Mouse (Mus musculus) monocyte, adult 2 months (primary cell): ENCODE results near the gene Phf14.

Experiments used
- DNase-seq, 2 experiments: peaks; one replicate each; pipeline ENCODE4 v3.0.0; 2022; ENCODE audit warnings: low spot score in 2 of 2, low read depth in 1 of 2

Phf14 gene

DNA sequence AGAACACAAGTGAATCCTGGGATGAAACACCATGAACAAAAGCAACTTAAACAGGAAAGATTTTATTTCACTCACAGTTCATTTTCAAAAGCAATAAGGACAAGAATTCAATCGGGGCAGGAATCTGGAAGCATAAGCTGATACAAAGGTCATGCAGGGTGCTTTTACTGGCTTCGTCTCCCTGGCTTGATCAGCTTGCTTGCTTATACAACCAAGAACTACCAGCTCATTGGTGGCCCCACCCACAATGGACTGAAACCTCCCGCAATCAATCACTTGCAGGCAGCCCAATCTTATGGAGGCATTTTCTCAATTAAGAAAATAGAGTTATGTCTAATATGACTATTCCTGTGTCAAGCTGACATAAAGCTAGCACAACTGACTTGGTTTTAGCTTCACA, 112.5 kb downstream of the Phf14 start:
- no peak for DNase-seq

DNA sequence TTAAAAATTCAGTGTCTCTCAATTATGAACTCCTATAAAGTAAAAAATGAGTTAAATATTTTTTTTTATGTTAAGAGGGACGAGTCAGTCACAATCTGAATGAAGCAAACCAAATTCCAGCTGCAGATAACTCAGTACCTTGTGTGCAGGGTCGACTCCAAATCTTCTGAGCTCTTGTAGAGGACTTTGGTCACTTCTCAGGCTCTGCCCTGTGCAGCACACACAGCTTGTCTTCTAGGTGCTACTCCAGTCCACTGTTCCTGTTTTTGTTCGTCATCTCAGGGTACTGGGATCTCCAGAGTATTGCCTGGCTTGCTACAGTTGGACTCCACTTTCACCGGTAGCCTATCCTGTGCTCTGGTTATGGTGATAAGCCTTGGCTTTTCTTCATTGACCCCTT, 113.1 kb downstream of the Phf14 start:
- DNase-seq, result no peak

DNA sequence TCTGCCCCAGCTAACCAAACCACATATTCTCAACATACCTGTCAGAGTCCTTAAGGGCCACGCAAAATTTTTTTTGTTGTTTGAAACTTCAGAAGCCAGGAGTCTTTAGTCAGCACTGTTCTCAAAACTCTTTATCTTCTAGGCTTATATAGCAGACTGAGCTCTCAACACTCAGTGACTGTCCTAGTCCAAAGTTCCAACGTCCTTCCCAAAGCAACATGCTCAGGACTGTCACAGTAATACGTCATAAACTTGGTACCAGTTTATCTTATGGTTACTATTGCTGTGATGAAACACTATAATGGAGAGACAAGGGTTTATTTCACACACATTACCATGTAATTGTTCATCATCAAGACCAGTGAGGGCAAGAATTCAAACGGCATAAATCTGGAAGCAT, 113.9 kb downstream of the Phf14 start:
- no peak for DNase-seq

DNA sequence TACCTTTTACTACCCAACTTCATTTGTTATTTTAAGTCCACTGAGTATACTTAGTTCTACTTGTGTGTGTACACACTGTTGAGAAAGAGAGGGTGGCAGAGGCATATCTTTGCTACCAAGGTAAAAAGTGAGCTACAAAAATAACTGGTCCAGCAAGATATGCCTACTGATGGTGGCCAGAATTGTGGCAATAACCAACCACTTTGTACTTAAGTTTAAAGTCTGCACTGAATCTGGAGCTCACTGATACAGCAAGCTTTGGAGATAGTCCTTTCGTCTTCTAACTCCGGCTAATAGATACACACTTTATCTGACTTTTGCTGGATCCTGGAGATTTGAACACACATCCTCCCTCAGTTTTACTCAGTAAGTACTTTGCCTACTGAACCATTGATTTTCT, 115.8 kb downstream of the Phf14 start:
- no peak for DNase-seq

DNA sequence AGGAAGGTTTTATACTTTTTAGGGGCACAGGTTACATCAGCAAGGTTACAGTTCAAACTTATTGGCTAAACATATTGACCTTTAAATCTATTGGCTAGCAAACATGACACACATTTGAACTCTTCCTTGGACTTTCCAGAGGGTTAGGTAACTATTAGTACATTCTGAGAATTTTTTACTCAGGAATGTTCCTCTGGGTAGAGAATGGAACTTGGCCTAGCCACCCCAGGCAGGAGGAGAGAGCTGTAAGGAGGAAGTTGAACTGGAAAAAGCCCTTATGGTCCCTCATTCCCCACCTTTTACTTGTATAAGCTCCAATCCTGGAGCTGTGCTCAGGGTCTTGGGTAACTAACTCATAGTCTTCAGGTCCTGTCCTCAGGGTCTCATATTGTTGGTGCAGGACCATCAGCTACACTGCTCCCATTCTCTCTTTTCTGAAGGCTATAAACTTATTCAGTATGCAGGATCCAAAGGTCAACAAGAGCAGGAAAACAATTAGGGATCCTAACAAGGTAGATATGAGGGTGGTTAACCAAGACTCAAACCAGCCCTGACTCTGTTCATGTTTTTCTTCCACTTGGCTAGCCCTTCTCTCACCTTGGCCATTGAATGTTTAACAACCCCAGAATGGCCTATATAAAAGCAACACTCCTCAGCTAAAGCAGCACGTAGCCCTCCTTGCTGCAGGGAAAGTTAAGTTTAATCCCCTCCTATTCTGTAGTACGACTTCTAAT, 119.4 kb downstream of the Phf14 start:
- no peak for DNase-seq

DNA sequence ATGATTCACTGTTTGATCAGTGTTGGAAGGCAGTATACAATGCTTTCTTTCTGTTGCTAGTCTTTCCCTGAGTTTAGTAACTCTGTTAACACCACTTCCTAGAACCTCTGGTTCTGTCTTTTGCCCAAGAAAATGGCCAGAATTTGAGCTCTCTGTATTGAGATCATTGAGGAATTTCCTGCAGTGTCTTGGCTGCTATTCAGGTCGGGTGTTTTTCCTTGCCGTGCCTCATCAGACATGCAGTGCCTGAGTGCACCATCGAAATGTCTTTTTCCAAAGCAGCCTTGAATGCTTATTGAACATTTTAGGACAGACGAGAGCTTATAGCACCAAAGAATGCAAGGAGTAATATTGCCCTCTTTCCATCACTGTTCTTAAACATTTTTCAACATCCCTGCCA, 127.0 kb downstream of the Phf14 start:
- no peak for DNase-seq

DNA sequence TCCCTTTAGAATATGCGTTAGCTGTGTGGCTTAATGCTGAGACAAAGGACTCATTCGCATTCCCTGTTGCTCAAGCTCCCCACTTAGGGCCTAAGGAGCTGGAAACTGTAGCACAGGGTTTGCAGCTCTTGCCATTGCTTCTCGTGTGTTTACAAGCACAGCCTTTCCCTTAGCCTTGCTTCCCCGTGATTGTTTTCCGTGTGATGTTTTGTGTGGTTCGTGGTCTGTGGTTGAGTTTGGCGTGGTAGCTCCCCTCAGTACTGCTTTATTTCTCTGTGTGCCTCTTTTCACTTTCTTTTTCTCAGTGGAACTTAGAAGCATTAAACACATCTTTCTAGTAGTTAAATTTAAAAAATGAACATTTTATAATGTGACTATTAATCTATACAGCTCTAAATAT, 130.7 kb downstream of the Phf14 start:
- no peak for DNase-seq

DNA sequence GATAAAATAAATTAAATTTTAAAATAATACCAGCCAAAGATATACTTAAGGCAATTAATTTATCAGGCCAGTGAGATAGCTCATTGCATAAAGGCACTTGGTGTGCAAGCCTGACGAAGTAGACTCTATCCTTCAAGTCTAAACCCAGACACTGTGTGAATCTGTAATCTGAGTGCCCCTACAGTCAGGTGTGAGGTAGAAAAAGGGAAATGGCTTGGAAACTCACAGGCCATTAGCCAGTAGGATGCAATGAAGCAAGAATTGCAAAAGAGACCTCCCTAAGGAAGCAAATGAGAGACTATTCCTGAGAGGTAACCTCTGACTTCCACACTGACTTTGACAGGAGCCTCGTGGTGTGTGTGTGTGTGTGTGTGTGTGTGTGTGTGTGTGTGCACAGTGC, 145.3 kb downstream of the Phf14 start:
- no peak for DNase-seq

DNA sequence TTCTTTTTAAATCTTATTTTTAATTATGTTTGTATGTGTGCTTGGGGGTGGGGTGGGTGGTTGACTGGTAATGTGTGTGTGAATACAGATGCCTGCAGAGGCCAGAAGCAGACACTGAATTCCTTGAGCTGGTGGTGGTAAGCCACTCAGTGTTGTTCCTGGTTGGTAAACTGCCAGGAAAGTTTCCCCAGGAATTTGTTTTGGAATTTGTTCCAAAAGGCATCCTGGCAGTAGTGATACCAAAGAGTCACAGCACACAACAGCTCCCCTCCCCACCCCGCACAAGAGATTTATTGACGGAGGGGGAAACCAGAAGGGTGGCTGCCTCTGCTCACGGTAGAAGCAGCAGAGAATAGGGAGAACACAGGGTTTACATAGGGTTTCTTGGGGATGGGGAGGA, 146.5 kb downstream of the Phf14 start:
- DNase-seq, result no peak

DNA sequence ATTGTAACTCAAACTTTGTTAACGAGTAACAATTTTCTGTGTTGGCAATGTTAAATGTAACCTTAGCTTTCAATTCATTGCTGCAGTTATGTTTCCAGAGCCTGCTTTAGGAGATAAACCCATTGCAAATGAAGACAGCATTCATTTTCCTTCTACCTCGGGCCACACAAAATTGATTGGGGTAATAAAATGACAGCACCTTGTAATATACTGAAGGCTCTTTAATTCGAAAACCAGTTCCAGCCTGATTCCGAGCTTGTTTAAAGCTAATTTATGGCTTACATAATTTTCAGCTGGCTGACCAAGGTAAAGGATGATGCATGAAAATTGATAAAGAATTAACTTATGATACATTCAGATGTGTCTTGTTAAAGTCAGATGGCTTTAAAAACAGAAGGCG, 151.1 kb downstream of the Phf14 start:
- DNase-seq, result no peak

DNA sequence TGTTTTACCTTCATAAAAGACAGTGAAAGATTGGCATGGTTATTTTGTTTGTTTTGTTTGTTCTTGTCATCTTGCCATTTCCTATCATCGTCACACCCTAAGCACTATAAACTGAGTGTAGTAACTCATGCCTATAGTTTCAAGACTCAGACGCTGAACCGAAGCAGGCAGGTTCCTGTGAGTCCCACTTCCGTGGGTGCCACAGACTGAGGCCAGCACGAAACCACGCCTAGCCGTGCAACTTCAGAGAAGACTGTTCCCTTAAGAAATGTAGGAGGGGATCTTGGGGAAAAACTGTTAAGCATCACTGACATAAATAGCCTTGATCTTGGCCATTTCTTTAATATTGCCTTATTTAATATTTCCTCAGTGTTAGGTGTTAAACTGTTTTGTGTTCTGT, 152.4 kb downstream of the Phf14 start:
- no peak for DNase-seq

DNA sequence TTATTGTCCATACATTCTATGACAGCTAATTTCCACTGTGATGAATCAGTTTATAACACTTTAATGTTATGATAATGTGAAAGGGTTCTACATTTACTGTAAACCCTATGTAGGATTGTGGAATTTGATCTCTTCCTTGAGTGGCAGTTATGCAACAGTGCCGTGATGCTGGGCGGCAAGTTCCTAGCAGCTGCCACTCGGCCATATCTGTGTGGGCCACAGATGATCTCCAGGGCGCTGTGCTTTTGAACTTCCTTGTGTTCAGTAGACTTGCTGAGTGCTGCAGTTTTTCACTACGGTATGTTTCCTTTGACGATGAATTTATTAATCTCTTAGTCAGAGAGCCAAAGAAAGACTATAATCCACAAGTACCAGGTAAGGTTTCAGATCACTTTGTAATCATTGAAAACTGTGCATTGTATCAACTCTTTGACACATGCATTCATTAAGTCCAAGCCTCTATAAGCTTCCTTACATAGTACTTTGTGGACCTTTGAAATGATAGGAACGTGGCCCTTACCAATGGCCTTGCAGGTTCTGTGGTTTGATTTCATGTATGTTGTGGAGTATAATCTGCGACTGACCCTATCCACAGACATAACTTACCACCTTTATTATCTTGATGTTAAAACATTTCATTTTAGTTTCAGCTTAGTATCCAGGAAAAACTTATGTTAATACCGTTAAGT, 153.0 kb downstream of the Phf14 start:
- DNase-seq, result no peak

DNA sequence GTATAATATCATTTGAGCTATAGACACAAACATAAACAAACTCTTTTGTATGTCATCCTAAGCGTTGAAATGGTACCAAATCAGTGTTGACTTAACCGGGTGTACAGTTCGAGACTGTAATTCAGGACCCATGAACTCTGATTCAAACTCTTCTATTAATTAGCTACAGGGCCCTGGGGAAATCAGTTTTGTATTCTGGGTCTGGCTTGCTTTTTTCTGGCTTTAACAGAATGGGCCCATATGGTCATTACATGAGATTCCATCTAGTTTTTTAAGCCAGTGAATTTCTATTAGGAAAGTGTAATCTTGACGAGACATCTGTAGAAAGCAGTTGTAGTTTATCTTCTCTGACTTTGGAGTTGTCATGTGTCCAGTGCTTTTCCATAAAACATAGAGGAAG, 160.3 kb downstream of the Phf14 start:
- no peak for DNase-seq

DNA sequence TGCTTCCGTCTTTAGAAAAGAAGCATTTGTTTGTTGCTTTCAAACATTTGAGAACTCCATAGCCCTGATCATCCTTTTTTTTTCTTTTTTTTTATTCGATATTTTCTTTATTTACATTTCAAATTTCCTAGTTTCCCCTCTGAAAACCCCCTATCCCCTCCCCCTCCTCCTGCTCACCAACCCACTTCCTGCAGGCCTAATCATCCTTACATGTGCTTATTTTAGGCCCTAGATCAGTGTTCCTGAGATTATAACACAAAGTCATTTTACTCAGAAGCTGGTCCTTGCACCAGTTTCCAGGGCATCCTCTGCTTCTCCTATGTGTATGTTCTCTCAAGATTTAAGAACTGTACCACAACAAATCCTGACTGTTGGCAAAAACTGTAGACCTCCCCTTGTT, 161.7 kb downstream of the Phf14 start:
- no peak for DNase-seq

DNA sequence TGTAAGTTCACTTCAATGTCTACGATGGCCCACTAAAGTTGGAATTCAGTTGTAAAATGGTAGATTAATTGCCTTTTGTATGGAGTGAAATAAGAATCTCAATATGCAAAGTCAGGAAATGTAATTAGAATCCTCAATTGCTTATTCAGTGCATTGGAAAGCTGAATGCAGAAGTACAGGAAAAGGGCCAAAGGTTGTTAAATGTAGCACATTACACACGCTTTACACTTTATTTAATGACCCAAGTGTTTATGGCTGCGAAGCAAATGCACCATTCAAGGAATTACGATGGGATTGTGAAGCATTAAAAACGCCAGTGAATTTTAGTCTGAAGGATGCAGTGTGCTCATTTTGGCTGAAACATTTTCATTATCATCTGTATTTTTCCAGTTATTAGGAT, 167.0 kb downstream of the Phf14 start:
- no peak for DNase-seq

DNA sequence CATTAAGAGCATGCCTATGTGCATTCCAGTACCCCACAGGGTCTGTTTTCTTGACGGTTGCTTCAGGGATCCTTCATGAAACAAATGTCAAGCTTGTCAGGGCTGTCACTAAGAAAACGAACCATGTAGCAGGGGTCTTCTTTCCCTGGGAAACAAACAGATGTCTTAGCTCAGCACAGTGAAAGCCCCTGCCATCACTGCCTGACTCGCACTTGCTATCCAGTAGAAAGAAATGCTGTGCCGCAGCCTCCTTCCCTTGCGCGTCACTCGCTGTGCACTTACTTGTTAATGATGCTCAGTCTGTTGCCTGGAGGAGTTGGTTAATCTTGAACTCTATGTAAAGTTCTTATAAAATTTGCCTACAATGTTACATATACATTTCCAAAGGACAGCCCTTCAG, 169.7 kb downstream of the Phf14 start:
- no peak for DNase-seq

DNA sequence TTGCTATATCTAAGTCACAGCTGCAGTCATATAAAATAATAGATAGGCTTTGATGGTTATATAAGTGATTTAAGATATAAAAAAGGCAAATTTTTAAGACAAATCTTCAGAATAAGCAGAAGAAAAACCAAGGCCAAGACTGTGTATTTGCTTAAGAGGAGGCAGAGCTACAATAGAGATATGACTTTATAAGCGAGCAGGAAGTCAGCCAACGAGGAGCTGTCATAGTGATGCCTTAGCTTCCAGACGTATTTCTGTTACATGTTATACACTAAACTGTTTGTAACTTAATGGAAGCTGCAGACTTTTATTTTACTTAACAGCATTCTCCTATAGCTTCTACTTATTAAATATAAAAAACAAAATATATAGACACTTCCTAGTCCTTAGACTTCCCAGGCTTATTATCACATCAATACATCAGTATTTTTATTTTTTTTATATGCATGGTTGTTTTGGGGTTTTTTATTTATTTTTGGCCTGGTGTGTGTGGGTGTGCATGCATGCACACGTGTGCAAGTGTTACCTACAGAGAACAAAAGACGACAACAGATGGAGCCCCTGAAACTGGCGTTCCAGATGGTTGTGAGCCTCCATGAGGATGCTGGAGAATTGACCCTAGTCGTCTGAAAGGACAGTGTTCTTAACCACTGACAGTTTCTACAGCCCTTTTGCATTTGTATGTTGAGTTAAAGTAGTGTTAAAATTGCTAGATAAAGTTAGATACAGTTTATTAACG, 170.4 kb downstream of the Phf14 start:
- no peak for DNase-seq

DNA sequence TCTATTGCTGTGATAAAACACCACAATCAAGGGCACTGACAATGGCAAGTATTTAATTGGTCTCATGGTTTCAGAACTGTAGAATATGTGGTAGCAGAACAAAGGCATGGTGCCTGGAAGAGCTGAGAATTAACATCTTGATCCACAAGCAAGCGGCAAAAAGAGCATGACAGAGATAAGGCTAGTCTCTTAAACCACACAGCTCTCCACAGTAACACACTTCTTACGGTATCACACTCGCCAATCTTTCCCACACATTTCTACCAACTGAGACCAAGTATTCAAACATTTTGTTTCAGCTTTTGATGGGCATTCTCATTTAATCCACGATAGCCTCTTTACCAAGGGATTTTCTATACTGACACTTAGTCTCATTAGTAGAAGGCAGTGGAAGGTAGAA, 171.7 kb downstream of the Phf14 start:
- no peak for DNase-seq

DNA sequence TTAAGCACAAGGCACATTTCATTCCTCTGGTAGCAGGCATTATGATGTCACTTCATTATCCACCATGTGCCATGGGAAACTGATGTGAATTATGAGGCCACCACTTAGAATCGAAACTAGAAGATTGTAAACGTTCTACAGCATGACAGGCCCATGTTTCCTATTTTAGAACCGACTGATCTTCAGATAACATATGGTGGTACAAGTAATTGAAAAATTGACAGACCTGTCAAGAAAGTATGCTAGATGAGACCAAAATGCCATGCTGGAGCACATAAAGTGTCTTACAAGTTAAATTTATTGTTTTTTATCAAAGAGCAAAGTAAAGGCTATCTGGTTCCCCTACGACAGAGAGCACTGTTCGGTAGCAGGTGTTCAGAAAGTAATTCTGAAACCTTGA, 172.8 kb downstream of the Phf14 start:
- DNase-seq, result no peak

DNA sequence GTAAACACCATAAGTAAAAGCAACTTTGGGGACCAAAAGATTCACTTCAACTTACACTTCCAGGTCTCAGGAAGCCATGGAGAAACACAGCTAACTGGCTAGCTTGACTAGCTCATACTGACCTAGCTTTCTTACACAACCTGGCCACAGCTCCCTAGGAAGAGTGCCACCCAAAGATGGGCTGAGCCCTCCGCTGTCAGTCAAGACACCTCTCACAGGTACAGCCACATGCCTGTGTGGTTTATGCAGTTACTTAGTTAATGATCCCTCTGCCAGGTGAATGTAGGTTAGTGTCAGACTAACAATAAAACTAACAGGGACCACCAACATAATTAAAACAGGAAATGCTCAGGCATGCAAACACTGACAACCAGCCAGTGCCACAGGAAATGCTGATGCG, 174.1 kb downstream of the Phf14 start:
- DNase-seq, result no peak

DNA sequence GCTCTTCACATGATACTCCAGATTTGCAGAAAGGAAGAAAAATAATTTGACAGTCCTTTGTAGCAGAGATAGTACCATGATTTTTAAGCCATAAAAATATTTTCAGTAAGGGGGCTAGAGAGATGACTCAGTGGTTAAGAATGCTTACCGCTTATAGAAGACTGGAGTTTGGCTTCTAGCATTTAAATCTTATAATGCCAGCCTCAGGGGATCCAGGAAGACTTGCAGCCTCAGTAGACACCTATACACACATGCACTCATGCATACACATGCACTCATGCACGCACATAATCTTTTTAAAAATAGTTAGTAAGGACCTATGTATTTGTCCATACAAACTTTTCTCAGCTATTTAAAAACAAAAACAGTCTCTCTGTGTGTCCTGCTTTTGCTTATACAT, 174.5 kb downstream of the Phf14 start:
- no peak for DNase-seq

DNA sequence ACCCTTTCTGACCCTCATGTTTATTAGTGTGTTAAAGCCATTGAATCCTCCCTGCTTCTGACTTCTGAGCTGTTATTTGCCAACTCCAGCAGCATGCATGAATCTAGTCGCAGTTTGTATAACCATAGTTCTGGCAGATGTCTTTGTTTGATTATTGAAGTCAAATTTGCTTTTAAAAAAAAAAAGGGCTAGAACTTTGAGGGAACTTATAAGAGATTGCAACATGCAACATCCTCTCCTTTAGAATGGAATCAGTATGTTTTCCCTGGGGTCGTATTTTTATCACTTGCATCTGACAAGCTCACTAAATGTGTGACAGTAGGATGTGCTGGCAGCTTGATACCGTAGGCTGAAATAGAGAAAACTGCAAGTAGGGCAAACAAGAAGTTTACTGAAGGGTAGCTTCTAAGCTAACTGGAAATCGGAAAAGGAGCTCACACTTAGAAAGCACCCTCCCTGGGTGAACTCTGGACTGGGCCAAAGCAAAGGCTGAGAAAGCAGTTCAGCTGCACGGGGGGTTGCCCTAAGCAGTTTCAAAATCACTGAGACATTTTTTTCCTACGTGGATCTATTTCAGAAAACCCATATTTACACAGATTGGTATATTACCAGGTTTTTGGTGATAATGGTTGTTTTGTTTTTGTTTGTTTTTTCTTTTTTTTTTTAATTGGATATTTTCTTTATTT, 175.1 kb downstream of the Phf14 start:
- no peak for DNase-seq
